Mouse (Mus musculus) testis, adult 2 months (tissue): Measurements from ENCODE around the gene Prex1.

ENCODE experiments used
- CTCF ChIP-seq: fragments of 200-500 bp; IDR thresholded peaks from 2 replicates; pipeline ENCODE4 v1.5.1; 2012; ENCODE audit warnings: low read depth, mild to moderate bottlenecking, inconsistent platforms, low read length, moderate library complexity; ENCODE audit not compliant: control insufficient read depth, insufficient read depth, insufficient replicate concordance
- POLR2A ChIP-seq: fragments of 200-500 bp; IDR thresholded peaks from 2 replicates; pipeline ENCODE4 v1.6.1; 2012; ENCODE audit warnings: low read depth, mild to moderate bottlenecking, inconsistent platforms, low read length, moderate library complexity; ENCODE audit not compliant: control insufficient read depth

DNA sequence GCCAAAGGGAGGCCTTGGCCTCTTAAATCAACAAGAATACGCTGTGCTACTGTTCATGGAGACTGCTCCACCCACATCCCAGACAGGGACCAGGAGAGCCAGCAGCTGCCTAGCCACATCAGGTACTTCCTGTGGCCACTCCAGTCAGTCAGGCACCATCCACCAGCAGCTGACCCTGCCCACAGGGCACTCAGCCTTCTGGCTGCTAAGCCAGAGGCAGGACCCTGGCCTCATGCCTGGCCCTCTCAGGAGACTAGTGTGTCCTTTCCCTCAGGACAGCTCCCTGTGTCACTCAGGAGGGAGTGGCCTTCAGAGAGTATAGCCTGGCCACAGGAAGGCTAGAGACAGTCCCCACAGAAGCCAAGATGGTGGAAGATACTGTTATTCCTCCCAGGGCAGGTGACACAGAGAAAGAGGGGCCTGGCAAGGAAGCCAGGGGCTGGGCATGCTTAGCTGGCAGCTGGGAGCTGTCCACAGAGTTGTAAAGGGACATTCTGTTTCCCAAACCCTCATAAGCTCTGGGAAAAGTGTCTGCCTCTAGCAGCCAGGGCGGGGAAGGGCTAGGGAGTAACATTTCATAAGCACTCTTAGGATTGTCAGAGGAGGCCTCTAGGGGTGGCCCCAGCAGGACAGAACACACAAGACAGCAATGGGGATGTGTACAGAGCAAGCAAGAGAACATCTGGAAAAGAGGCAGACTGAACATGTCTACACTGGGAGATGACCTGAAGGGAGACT is 98.1 kb downstream of the Prex1 start:
- no peak for TF ChIP-seq CTCF
- no peak for TF ChIP-seq POLR2A
